Mouse (Mus musculus): ENCODE data around the gene Brd2. TPM values are rescaled to one million over a fixed set of nuclear protein-coding genes. Genes with fewer than 3 reads are reported as not detected.

Brd2 gene
- 188 and 203 TPM in 2 replicates for polyA plus RNA-seq (2012; rRNA removed)

DNA sequence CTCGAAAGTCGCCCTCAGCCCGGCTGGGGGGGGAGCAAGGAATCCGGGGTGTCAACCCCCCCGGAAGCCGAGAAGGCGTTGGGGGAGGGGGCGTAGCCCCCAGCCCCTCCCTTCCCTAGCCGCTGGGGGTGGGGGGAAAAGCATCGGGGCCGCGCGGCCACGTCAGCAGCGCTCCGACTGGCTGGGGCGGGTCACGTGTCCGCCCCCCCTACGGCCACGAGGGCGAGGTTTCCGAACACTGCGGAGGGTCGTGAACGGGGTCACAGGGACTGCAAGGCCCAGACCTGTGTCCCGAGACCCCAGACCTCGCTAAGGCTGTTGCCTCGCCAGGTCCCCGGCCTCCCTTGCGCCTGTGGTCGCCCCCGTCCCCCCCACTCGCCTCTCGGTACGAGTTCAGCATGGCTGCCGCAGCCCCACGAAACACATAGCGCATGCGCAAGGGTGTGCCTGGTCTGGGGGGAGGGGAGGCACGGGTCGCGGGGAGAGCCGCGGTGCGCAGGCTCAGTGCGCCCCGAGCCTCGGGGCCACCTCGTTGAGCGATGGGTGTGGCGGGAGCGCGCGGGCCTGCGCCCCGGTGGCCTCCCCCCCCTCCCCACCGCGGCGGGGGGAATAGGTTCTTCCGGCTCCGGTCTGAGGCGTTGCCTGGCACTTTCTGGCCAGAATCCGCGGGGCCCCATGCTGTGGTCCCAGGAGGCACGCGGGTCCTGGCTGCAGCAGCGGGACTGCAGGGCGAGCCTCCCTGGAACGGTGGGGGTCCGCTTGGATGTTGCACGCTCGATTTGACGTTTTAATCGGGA, at the start of gene Brd2:
Gene Brd2, minus strand, starts transcription at position 447 of the 797 bp plus-strand sequence.

DNA sequence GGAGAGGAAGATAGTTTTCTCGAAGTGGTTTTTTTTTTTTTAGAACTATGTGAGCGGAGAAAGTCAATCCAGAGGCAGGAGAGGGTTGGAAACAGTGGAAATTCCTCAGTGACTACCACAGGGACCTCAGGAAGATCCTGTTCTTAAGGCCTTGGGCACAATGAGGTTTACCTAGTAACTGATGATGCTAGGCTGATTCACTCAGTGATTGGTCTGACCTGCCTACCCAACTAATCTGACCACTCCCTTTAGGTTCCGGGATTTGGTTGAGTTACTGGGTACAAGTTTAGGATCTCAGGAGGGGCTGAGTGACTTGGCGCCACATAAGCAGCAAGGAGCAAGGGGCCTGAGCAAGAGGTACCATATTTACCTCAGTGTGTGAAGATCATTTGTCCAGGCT, 30.5 kb upstream of the Brd2 start, which contains the start of gene H2-DMb1:
Gene H2-DMb1, plus strand, starts transcription at position 150 of the 400 bp plus-strand sequence.

DNA sequence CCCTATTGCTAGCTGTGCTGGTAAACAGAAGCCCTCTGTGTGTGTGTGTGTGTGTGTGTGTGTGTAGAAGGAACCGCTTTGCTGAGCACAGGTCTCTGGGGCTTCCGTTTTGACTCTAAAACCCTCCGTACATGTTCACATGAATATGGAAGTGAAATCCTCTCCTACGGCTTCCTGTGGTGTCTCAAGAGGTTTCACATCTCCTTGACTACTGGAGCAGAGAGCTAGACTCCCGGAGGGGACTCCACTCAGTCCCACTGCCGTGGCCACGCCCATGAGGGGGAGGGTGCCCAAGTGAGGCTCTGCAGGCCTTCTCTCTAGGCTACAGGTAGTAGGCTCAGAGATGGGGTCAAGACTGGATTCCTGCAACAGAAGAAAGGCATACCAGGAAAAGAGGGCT, 20.6 kb upstream of the Brd2 start, which contains the start of gene H2-DMb2:
Gene H2-DMb2, plus strand, starts transcription at position 275 of the 400 bp plus-strand sequence.

DNA sequence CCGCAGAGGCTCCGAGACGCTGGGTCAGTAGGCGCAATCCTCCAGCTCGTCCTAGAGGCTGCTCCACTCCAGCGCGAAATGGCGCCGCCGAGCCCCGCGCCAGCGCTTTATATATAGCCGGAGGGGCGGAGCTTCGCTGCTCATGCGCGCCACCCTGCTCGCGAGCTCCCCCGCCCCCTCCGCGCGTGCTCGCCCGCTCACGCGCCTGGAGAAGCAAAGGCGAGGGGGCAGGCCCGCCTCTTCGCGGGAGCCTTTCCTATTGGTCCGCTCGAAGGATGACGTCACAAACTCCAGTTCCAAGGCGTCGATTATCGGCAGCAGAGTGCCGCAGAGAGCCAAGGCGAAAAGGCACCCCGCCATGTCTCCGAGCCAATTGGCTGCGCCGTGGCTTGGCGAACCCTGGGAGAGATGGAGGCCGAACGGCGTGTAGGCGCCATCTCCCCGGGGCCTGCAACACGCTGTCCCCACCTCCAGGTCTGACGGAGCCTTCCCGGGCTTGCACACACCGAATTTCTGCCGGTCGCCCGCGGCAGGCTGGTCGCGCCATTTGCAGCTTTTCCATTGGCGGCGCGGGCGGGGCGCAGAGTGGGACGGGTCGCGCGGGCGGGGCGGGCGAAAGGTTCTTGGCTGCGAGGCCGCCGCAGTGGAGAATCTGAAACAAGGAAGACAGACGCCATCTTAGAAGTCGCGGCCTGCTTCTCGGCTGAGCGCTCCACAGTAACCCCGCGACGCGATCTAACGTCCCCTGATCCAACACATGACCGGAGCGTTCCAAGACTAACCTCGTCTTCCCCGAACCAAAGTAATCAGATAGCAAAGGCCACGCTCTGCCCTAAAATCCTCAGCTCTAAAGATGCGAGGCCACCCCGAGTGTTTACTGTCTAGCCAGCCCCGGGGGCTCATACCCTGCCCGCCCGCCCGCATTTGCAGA, 2.9 kb downstream of the Brd2 start, which contains the start of gene H2-DMa:
Gene H2-DMa, plus strand, starts transcription at position 293 of the 931 bp plus-strand sequence.

DNA sequence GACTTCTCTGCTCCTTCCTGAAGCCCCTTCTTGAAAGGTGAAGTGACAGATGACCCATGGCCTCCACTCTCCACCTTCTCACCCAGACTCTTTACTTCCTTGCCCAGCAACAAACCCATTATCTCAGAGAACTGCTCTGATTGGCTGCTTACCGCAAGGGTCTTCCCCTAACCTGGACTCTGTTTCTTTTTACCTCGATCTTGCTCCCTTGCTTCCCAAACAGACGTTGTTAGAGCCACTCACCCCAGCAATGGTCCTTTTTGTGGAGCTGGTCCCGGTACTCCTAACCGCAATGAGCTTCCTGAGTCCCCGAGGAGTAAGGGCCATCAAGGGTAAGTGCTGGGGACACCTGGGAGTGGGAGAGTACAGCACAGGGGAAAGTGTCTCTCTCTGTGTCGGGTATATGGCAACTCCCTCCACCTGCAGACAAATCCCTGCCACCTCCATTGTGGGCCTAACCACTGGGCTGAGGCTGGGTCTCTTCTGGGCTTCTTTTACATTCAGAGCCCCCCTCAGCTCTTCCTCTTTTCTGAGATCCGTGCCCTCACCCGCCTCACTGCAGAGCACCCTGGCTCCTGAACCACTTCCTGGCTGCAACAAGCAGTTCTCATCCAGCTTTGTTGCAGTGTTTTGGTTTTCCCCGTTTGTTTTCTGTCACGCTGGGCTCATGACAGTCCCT, 30.1 kb downstream of the Brd2 start, which contains the start of gene H2-Oa:
Gene H2-Oa, plus strand, starts transcription at position 144 of the 679 bp plus-strand sequence.

Other genes with a start within 250 kb of the Brd2 start
- not detected in 2 replicates for gene Gm7029, start 248.8 kb downstream of the Brd2 start, polyA plus RNA-seq (2012; rRNA removed)
- 69.2 and 101 TPM in 2 replicates for gene Kifc1, start 232.0 kb downstream of the Brd2 start, polyA plus RNA-seq (2012; rRNA removed)
- 0.31 and 0.34 TPM in 2 replicates for gene Platr17, start 217.5 kb downstream of the Brd2 start, polyA plus RNA-seq (2012; rRNA removed)
- 44.9 and 59.5 TPM in 2 replicates for gene Daxx, start 213.2 kb downstream of the Brd2 start, polyA plus RNA-seq (2012; rRNA removed)
- gene Tapbp, start 206.7 kb downstream of the Brd2 start, polyA plus RNA-seq (2012; rRNA removed), result 10.9 and 14.0 TPM in 2 replicates
- gene Zbtb22, start 206.7 kb downstream of the Brd2 start, polyA plus RNA-seq (2012; rRNA removed), result 29.6 and 32.9 TPM in 2 replicates
- 130 and 228 TPM in 2 replicates for gene Rgl2, start 193.1 kb downstream of the Brd2 start, polyA plus RNA-seq (2012; rRNA removed)
- gene Pfdn6, start 182.3 kb downstream of the Brd2 start, polyA plus RNA-seq (2012; rRNA removed), result 119 and 140 TPM in 2 replicates
- gene Wdr46, start 182.0 kb downstream of the Brd2 start, polyA plus RNA-seq (2012; rRNA removed), result 32.1 and 46.5 TPM in 2 replicates
- gene B3galt4, start 171.1 kb downstream of the Brd2 start, polyA plus RNA-seq (2012; rRNA removed), result 4.3 and 4.7 TPM in 2 replicates
- gene Vps52, start 166.8 kb downstream of the Brd2 start, polyA plus RNA-seq (2012; rRNA removed), result 44.6 and 48.5 TPM in 2 replicates
- gene Rps18, start 166.6 kb downstream of the Brd2 start, polyA plus RNA-seq (2012; rRNA removed), result 1,239 and 1,610 TPM in 2 replicates
- gene H2-K1, start 122.3 kb downstream of the Brd2 start, polyA plus RNA-seq (2012; rRNA removed), result 26.7 and 37.4 TPM in 2 replicates
- 55.3 and 116 TPM in 2 replicates for gene Ring1, start 98.0 kb downstream of the Brd2 start, polyA plus RNA-seq (2012; rRNA removed)
- 96.6 and 160 TPM in 2 replicates for gene H2-Ke6, start 94.6 kb downstream of the Brd2 start, polyA plus RNA-seq (2012; rRNA removed)
- 118 and 126 TPM in 2 replicates for gene Slc39a7, start 91.0 kb downstream of the Brd2 start, polyA plus RNA-seq (2012; rRNA removed)
- gene Rxrb, start 90.8 kb downstream of the Brd2 start, polyA plus RNA-seq (2012; rRNA removed), result 70.8 and 149 TPM in 2 replicates
- gene Col11a2, start 83.2 kb downstream of the Brd2 start, polyA plus RNA-seq (2012; rRNA removed), result 7.9 and 11.4 TPM in 2 replicates
- gene H2-Oa, start 30.3 kb downstream of the Brd2 start, polyA plus RNA-seq (2012; rRNA removed), result 0.30 and 0.45 TPM in 2 replicates
- gene H2-DMa, start 3.1 kb downstream of the Brd2 start, polyA plus RNA-seq (2012; rRNA removed), result 5.2 and 6.9 TPM in 2 replicates
- gene H2-DMb2, start 20.7 kb upstream of the Brd2 start, polyA plus RNA-seq (2012; rRNA removed), result 0.04 and 0.15 TPM in 2 replicates
- 0.34 and 0.46 TPM in 2 replicates for gene H2-DMb1, start 30.4 kb upstream of the Brd2 start, polyA plus RNA-seq (2012; rRNA removed)
- 0.89 and 1.6 TPM in 2 replicates for gene Tap1, start 64.9 kb upstream of the Brd2 start, polyA plus RNA-seq (2012; rRNA removed)
- gene Psmb9, start 65.1 kb upstream of the Brd2 start, polyA plus RNA-seq (2012; rRNA removed), result 0.78 and 0.89 TPM in 2 replicates
- 2.1 and 2.8 TPM in 2 replicates for gene Psmb8, start 75.1 kb upstream of the Brd2 start, polyA plus RNA-seq (2012; rRNA removed)
- gene Tap2, start 80.9 kb upstream of the Brd2 start, polyA plus RNA-seq (2012; rRNA removed), result 0.62 and 1.1 TPM in 2 replicates
- gene H2-Ob, start 116.3 kb upstream of the Brd2 start, polyA plus RNA-seq (2012; rRNA removed), result not detected in 2 replicates
- gene H2-Ab1, start 135.1 kb upstream of the Brd2 start, polyA plus RNA-seq (2012; rRNA removed), result 2.3 and 2.9 TPM in 2 replicates
- gene H2-Aa, start 165.2 kb upstream of the Brd2 start, polyA plus RNA-seq (2012; rRNA removed), result 0.07 and 0.08 TPM in 2 replicates
- gene H2-Eb1, start 183.2 kb upstream of the Brd2 start, polyA plus RNA-seq (2012; rRNA removed), result 0.67 and 0.79 TPM in 2 replicates
- gene H2-Eb2, start 203.0 kb upstream of the Brd2 start, polyA plus RNA-seq (2012; rRNA removed), result 0.01 and 0.02 TPM in 2 replicates
- 0.05 and 0.06 TPM in 2 replicates for gene Btnl2, start 232.2 kb upstream of the Brd2 start, polyA plus RNA-seq (2012; rRNA removed)